Mouse (Mus musculus): ENCODE data around the gene 4921504E06Rik.

4921504E06Rik gene

DNA sequence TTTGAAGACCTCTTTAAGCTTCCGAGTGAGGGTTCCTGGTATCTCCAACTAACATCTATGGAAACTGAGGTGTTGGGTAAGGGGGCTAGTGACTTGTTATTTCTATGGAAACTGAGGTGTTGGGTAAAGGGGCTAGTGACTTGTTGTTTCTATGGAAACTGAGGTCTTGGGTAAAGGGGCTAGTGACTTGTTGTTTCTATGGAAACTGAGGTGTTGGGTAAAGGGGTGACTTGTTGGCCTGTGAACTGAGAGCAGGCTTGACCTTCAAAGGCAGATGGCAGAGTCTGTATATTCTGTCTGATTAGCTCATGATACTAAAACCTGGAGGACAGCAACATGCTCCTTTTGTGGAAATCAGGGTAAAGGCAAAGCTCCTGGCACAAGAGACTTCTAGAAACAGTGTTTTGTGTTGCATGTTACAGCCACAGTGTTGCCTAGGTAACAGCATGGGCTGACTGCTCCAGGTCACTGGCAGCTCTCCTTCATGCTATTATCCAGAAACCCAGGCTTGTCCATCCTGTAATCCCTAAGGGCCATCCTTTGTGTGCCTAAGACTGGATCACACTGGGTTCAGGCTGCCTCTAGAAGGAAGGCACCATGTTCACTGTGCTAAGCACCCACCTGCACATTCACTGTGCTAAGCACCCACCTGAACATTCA, 133.9 kb downstream of the 4921504E06Rik start:
- no peak for DNase-seq (ENCODE audit: low spot score in 2 of 2)

DNA sequence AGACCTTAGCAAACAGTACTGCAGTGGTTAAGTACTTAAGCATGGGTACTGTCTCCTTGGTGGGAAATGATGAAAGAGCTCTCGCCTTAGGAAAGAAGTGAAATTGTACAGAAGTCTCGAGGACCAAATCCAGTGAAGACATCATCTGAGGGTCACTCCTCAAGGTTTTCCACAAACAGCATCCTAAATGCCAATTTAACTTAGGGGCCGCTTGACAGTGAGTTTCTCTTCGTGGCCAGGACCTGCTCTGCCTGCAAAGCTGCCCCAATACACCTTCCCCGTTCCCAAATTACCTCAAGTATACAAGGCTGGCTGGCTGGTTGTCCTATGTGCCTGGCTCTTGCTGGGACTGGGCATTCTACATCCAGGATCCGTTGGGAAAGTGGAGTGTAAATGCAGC, 137.6 kb downstream of the 4921504E06Rik start:
- DNase-seq (ENCODE audit: low spot score in 2 of 2): no peak

DNA sequence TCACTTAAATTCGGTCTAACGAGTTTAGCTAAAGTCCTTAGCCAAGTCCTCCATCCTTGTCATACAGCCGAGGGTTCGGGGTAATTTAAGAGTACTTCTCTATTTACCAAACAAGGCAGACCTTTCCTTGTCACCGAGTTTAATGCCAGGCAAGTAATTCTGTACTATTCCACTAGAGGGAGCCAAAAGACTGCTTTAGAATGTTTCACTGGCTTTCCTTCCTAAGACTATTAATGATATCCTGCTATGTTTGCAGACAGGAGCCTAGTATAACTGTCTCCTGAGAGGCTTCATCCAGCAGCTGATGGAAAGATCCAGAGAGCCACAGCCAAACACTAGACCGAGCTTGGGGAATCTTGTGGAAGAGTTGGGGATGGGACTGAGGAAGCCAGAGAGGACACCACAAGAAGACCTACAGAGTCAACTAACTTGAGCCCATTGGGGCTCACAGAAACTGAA, 138.6 kb downstream of the 4921504E06Rik start:
- DNase-seq (ENCODE audit: low spot score in 2 of 2): peak; percentile 11 to 84

DNA sequence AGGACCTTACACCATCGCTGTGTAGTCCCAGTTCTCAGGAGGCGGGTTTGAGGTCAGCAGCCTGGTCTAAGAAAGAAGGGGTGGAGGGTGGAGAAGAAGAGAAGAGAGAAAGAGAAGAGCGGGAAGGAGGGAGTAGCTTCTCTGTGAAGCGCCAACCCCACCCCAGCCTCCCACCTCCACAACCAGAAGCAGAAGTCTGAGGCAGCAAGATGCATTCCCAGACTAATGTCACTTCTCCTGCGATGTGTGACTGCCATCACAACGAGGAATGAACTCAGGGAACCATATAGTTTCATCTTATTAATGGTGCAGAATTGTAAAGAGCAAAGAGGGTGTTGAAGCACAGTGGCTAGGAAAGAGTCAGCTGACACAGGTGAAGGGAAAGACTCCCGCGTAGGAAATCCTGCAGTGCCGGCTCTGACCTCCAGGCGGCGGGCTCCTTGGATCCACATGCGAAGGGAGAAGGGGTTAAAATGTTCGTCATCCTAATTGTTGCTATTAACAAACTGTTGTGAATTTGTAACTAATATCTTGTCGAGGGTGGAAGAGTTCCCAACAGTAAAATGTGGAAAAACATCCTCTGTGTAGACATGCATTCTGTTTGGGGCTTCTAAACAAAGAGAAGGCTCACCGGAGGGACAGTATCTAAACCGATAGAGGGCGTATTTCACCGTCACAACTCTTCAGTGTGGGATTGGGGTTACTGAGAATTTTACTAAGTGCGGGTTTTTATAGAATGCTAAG, 139.3 kb downstream of the 4921504E06Rik start:
- DNase-seq (ENCODE audit: low spot score in 2 of 2): peak in 1 of 2 experiments; percentile 73

All from left cerebral cortex, adult 9 months (tissue).